Mouse (Mus musculus) liver, postnatal 0 days (tissue): Measurements from ENCODE around the gene Cbx6. TPM values are rescaled to one million over a fixed set of nuclear protein-coding genes. Genes with fewer than 3 reads are reported as not detected.
A peak's percentile ranks its signal among the peaks of the same experiment; 100 is the strongest.
"Not testable (repeated sequence)": the region's sequence is repeated elsewhere in the genome, so short reads cannot be mapped to it uniquely, and the experiment has no call there.

ENCODE experiments used
- ATAC-seq: fragments of 200-750 bp; cut with Nextera tagmentation; 2 replicates; pipeline ENCODE4 v1.8.0; 2017; ENCODE audit warnings: mild to moderate bottlenecking, moderate library complexity
- DNase-seq: peaks from one replicate; pipeline ENCODE4 v3.0.0-alpha.2; 2016
- H3K27ac ChIP-seq: fragments of 300-500 bp; sonication (generic); 2 replicates; pipeline ENCODE4 v1.5.1; 2014; ENCODE audit warnings: antibody characterized with exemption, moderate library complexity, mild to moderate bottlenecking, low read depth
- H3K27me3 ChIP-seq: fragments of 300-500 bp; sonication (generic); 2 replicates; pipeline ENCODE4 v1.6.1; 2014; ENCODE audit warnings: low read length, control low read depth, mixed read lengths; ENCODE audit not compliant: insufficient read depth
- H3K36me3 ChIP-seq: fragments of 300-500 bp; sonication (generic); replicated peaks from 2 replicates; pipeline ENCODE4 v1.6.1; 2014; ENCODE audit warnings: mild to moderate bottlenecking, control low read depth, low read length, moderate library complexity, mixed read lengths; ENCODE audit not compliant: insufficient read depth
- H3K4me1 ChIP-seq: fragments of 300-500 bp; sonication (generic); 2 replicates; pipeline ENCODE4 v1.6.1; 2014; ENCODE audit warnings: antibody characterized with exemption, mild to moderate bottlenecking, control low read depth; ENCODE audit not compliant: insufficient read depth
- H3K4me2 ChIP-seq: fragments of 300-500 bp; sonication (generic); 2 replicates; pipeline ENCODE4 v1.6.1; 2014; ENCODE audit warnings: low read depth, mild to moderate bottlenecking, low read length, moderate library complexity, mixed read lengths
- H3K4me3 ChIP-seq: fragments of 300-500 bp; sonication (generic); 2 replicates; pipeline ENCODE4 v1.5.1; 2014; ENCODE audit warnings: low read depth, low read length
- H3K9ac ChIP-seq: fragments of 300-500 bp; sonication (generic); replicated peaks from 2 replicates; pipeline ENCODE4 v1.6.1; 2014; ENCODE audit warnings: mild to moderate bottlenecking, moderate library complexity
- H3K9me3 ChIP-seq: fragments of 300-500 bp; sonication (generic); 2 replicates; pipeline ENCODE4 v1.6.1; 2016; ENCODE audit warnings: mild to moderate bottlenecking, control low read depth, low read length, mixed read lengths
- CTCF ChIP-seq: sonication (generic); IDR thresholded peaks from 2 replicates; pipeline ENCODE4 v1.5.1; 2016; ENCODE audit warnings: antibody characterized with exemption, low read depth
- EP300 ChIP-seq: IDR thresholded peaks from 2 replicates; pipeline ENCODE4 v1.6.1; 2016; ENCODE audit warnings: antibody characterized with exemption, low read depth, mild to moderate bottlenecking
- WGBS: fragments of 180-500 bp; shearing (Covaris S2); extraction: QIAGEN DNeasy Blood & Tissue Kit; methylation state at CpG from one replicate; pipeline ENCODE4 v1.1.7; 2014; ENCODE audit not compliant: insufficient replicate concordance; 5-methylcytosine and 5-hydroxymethylcytosine counted together
- polyA plus RNA-seq: library from polyadenylated mRNA; unstranded; fragments of >200 nt; fragmentation: Nextera tagmentation; extraction: Ambion mirVana; gene quantifications from 2 replicates; pipeline ENCODE4 v1.2.1, GENCODE M21; 2015

The Cbx6 gene
- polyA plus RNA-seq, 1 experiment from 2014 or later: 4.4 TPM

DNA sequence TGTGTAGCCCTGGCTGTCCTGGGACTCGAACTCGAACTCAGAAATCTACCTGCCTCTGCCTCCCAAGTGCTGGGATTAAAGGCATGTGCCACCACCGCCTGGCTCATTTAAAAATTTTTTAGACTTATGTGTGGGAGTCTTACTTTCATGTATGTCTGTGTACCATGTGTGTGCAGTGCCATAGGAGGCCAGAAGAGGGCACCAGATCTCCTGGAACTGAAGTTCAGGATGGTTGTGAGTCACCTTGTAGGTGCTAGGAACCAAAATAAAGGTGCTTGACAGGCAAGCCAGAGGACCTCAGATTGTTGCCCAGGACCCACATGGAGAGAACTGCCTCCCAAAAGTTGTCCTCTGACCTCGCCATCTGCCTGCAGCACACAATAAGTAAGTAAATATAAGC is 16.2 kb downstream of the Cbx6 start:
- H3K36me3 ChIP-seq: no peaks in the 10 kb centered on the region
- H3K27me3 ChIP-seq: no peaks in the 10 kb centered on the region
- no peak overlapping the region for H3K4me2 ChIP-seq
- ATAC-seq (no peak), DNase-seq (no peak)
- peaks cover 2% of the 10 kb centered on the region; the same call in 1 of the 2 replicates for H3K4me1 ChIP-seq
- H3K4me3 ChIP-seq: no peak overlapping the region
- WGBS: 67% methylated on average over 4 of the region's 4 CpGs
- no peaks in the 10 kb centered on the region for H3K9me3 ChIP-seq
- H3K9ac ChIP-seq: no peak overlapping the region
- no peak overlapping the region for H3K27ac ChIP-seq
- TF ChIP-seq CTCF: peak; percentile 31
- TF ChIP-seq EP300: no peak

DNA sequence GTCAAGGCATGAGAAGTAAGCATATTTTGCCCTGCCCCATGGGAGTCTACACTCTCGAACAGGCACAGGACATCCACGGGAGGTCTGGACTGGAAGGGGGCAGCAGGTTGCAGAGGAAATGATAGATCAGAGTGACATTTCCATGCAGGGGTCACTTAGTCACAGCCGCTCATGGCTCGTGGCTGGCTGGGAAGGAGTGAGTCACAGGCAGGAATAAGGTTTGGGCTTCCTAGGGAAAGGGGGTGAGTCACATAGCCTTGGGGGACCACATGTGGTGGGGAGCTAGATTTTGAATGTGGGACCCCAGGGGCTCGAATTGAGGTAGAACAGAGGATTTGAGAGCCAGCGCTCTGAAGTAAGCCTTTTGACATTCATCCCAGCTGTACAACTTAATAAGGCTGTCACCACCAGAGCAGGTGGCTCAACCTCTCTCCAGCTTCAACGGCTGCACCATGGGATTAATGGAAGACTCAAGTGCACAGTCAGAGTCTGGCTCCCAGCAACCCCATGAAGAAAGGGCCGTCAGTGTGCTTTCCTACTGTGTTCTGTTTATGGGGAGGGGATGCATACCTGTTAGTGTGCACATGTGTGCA is 20.7 kb downstream of the Cbx6 start:
- H3K4me1 ChIP-seq: no peaks in the 10 kb centered on the region
- ATAC-seq (peak; percentile 17; the same call in 1 of the 2 replicates), DNase-seq (no peak)
- peaks cover 4% of the 10 kb centered on the region; the same call in 1 of the 2 replicates for H3K27me3 ChIP-seq
- 36% methylated on average over 8 of the region's 8 CpGs for WGBS
- H3K9me3 ChIP-seq: no peaks in the 10 kb centered on the region
- no peak overlapping the region for H3K4me3 ChIP-seq
- no peak overlapping the region for H3K4me2 ChIP-seq
- H3K9ac ChIP-seq: no peak overlapping the region
- no peak overlapping the region for H3K27ac ChIP-seq
- TF ChIP-seq CTCF: no peak
- no peak for TF ChIP-seq EP300
- no peaks in the 10 kb centered on the region for H3K36me3 ChIP-seq

DNA sequence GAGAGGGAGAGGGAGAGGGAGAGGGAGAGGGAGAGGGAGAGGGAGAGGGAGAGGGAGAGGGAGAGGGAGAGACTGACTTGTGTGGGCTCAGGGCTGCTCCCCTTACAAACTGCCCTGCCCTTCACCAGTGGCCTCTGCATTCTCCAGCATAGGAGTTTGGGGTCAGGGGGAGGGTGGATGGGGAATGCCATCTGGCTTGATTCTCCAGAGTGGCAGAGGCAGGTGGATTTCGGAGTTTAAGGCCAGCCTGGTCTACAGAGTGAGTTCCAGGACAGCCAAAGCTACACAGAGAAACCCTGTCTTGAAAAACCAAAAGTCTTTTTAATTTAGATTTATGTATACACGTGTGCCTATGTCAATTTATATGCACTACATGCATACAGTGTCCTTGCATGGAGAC is 21.6 kb downstream of the Cbx6 start:
- not testable (repeated sequence) for H3K4me2 ChIP-seq, H3K4me3 ChIP-seq, H3K9me3 ChIP-seq, H3K27ac ChIP-seq, DNase-seq, H3K36me3 ChIP-seq, H3K9ac ChIP-seq, ATAC-seq, H3K4me1 ChIP-seq
- H3K27me3 ChIP-seq: peaks cover 11% of the 10 kb centered on the region; the same call in 1 of the 2 replicates
- WGBS: 59% methylated on average over 2 of the region's 2 CpGs

DNA sequence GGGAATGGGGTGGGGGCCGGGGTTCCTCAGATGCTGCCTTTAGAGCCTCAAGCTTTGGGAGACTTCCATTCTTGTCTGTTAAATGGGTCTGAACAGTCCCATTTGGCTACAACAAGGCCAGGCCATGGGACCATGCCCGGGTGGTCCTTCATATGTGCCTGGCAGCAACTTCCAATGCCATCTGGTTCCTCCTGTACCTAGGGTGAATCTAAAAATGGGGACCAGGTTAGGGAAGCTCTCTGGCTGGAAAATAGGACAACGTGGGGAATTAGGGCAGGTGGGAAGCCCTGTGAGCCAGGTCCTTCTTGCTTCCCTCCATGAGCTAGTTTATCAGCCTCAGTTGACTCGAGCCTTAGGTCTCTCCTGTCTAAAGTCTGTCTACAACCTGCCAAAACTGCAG is 23.5 kb downstream of the Cbx6 start:
- H3K9me3 ChIP-seq: no peaks in the 10 kb centered on the region
- H3K27ac ChIP-seq: no peak overlapping the region
- ATAC-seq: no peak
- no peak overlapping the region for H3K4me3 ChIP-seq
- H3K36me3 ChIP-seq: no peaks in the 10 kb centered on the region
- no peak overlapping the region for H3K9ac ChIP-seq
- H3K4me1 ChIP-seq: no peaks in the 10 kb centered on the region
- WGBS: 45% methylated on average over 4 of the region's 4 CpGs
- TF ChIP-seq EP300: no peak
- no peak for TF ChIP-seq CTCF
- no peak overlapping the region for H3K4me2 ChIP-seq
- DNase-seq: no peak
- H3K27me3 ChIP-seq: peaks cover 29% of the 10 kb centered on the region

DNA sequence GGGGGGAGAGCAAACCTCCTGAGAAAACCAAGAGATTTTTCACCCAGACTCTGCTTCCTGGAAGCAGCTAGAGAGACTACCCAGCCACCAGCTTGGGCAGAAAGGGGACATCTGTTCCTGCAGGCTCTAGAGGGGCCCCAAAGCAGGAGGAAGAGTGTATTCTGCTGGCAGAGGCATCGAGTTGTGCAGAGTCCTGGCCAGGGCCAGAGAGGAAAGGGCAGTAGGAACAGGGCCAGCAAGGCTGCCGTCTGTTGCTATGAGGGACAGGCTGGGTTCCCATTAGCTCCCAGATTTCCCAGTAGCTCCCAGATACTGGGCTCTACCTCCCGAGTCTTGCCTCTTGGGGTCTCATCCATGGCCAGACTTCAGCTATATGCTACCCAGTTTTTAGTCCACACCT is 24.4 kb downstream of the Cbx6 start:
- Histone ChIP-seq H3K4me3 (no peak overlapping the region), H3K9ac (no peak overlapping the region), H3K36me3 (no peaks in the 10 kb centered on the region), H3K4me2 (no peak overlapping the region), H3K9me3 (no peaks in the 10 kb centered on the region), H3K27ac (no peak overlapping the region), H3K27me3 (peaks cover 39% of the 10 kb centered on the region), H3K4me1 (no peaks in the 10 kb centered on the region)
- TF ChIP-seq EP300 (no peak), CTCF (no peak)
- DNase-seq (no peak), ATAC-seq (no peak)
- 48% methylated on average over 3 of the region's 3 CpGs for WGBS

DNA sequence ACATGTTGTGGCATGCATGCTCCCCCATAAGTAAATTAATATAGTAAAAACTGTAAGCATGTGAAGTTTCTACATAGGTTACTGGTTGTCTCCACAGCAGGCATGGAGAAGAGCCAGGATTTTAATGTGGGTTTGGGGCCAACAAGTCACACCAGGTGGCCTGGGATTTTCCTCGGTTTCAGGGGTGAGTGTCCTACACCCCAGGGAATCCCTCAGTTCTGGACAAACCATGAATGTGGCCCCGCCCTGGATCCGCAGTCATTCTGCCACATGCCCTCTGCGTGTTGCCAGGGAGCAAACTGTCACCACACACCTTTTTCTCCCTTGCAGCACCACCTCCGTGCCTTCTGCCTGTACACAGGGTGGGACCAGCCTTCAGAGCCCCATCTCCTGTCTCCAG is 25.8 kb downstream of the Cbx6 start:
- TF ChIP-seq CTCF: no peak
- no peak for TF ChIP-seq EP300
- Histone ChIP-seq H3K4me3 (no peak overlapping the region), H3K9me3 (no peaks in the 10 kb centered on the region), H3K27me3 (peaks cover 52% of the 10 kb centered on the region), H3K27ac (no peak overlapping the region), H3K9ac (no peak overlapping the region), H3K4me2 (no peak overlapping the region), H3K36me3 (no peaks in the 10 kb centered on the region), H3K4me1 (peaks cover 9% of the 10 kb centered on the region; the same call in 1 of the 2 replicates)
- DNase-seq: no peak
- 55% methylated on average over 5 of the region's 5 CpGs for WGBS
- ATAC-seq: no peak

DNA sequence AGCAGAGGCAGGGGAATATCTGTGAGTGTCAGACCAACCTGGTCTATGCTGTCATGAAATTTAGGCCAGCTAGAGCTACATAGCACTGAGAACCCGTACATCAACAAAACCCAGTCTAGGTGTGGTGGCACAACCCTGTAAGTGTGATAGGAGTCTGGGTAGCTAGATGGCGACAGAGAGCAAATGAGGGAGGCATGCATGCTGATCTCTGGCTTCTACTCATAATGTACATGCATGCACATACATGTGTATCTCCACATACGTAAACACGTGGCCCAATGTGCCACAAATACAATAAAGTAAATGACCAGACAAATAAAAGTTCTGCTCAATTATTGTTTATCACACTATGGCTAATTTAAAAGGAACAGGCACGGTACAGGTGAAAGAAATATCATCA is 26.4 kb downstream of the Cbx6 start:
- no peaks in the 10 kb centered on the region for H3K36me3 ChIP-seq
- ATAC-seq (no peak), DNase-seq (peak; percentile 52)
- WGBS: 22% methylated on average over 5 of the region's 5 CpGs
- no peak overlapping the region for H3K27ac ChIP-seq
- peak; percentile 77 for TF ChIP-seq CTCF
- TF ChIP-seq EP300: no peak
- no peaks in the 10 kb centered on the region for H3K9me3 ChIP-seq
- H3K4me3 ChIP-seq: no peak overlapping the region
- no peak overlapping the region for H3K9ac ChIP-seq
- peaks cover 11% of the 10 kb centered on the region; the same call in 1 of the 2 replicates for H3K4me1 ChIP-seq
- no peak overlapping the region for H3K4me2 ChIP-seq
- peaks cover 57% of the 10 kb centered on the region for H3K27me3 ChIP-seq
